Mouse (Mus musculus): ENCODE results near the gene Rnd2.
"Not testable (repeated sequence)": the region's sequence is repeated elsewhere in the genome, so short reads cannot be mapped to it uniquely, and the experiment has no call there.

DNA sequence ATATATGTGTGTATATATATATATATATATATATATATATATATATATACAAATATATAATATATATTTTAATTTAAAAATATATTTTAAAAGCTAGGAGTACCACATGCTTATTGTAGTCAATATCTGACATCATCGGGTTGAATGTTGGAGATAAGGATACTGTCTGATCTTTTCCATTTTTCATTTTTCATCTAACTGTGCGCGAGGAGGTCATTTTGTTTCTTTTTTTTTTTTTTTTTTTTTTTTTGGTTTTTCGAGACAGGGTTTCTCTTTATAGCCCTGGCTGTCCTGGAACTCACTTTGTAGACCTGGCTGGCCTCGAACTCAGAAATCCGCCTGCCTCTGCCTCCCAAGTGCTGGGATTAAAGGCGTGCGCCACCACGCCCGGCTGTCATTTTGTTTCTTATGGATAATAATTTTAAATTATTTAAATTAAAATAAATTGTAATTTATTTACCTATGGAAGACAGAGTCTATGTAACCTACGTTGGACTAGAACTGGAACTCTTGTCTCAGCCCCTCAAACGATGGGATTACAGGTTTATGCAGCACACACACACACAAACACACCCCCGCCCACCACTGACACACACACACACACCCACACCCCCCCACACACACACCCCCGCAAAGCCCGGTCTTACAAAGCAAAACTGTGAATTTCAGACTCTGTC, 23.2 kb upstream of the Rnd2 start:
- not testable (repeated sequence) for TF ChIP-seq CTCF (IDR thresholded peaks at IDR 0.05; ENCODE audit: control insufficient read depth, insufficient read depth, low read length); POLR2A (IDR thresholded peaks at IDR 0.05; ENCODE audit: borderline replicate concordance, control insufficient read depth, low read depth, low read length)

Data from bone marrow, adult 2 months (tissue).